Mouse (Mus musculus) MEL (cell line): ENCODE data around the gene Rdh8. TPM values are rescaled to one million over a fixed set of nuclear protein-coding genes. Genes with fewer than 3 reads are reported as not detected.
A peak's percentile ranks its signal among the peaks of the same experiment; 100 is the strongest.

Experiments
- DNase-seq: peaks from one replicate; pipeline ENCODE4 v3.0.0; 2011; ENCODE audit warnings: low read depth, low spot score
- H3K27ac ChIP-seq: 2 replicates; pipeline ENCODE4 v1.5.1; 2012; ENCODE audit warnings: low read depth, mild to moderate bottlenecking, control low read depth, low read length, moderate library complexity; ENCODE audit not compliant: control insufficient read depth
- H3K27me3 ChIP-seq, 2 experiments: fragments of 150-350 bp in 1 of 2; sonication (generic) in 1 of 2; 2 replicates each; pipeline ENCODE4 v1.6.1; 2012; ENCODE audit warnings: low read length in 2 of 2, mild to moderate bottlenecking in 2 of 2, improper control_type of control experiment in 1 of 2, moderate library complexity in 1 of 2; ENCODE audit not compliant: insufficient read depth in 2 of 2, control insufficient read depth in 1 of 2
- H3K36me3 ChIP-seq, 2 experiments: 2 replicates each; pipeline ENCODE4 v1.6.1; 2012 to 2014; ENCODE audit warnings: low read length in 2 of 2, improper control_type of control experiment in 1 of 2, inconsistent platforms in 1 of 2, mild to moderate bottlenecking in 1 of 2; ENCODE audit not compliant: insufficient read depth in 2 of 2, control insufficient read depth in 1 of 2
- H3K4me1 ChIP-seq, 2 experiments: fragments of 150-350 bp in 1 of 2; sonication (generic) in 1 of 2; 2 replicates each; pipeline ENCODE4 v1.6.1; 2012; ENCODE audit warnings: low read length in 2 of 2, improper control_type of control experiment in 1 of 2, mild to moderate bottlenecking in 1 of 2; ENCODE audit not compliant: insufficient read depth in 2 of 2, control insufficient read depth in 1 of 2
- H3K4me3 ChIP-seq, 2 experiments: fragments of 150-350 bp in 1 of 2; sonication (generic) in 1 of 2; 2 replicates each; pipeline ENCODE4 v1.5.1; 2012; ENCODE audit warnings: low read depth in 2 of 2, low read length in 2 of 2, mild to moderate bottlenecking in 2 of 2, moderate library complexity in 2 of 2, control low read depth in 1 of 2, improper control_type of control experiment in 1 of 2; ENCODE audit not compliant: control insufficient read depth in 1 of 2, insufficient read depth in 1 of 2
- H3K79me2 ChIP-seq: 2 replicates; pipeline ENCODE4 v1.6.1; 2012; ENCODE audit warnings: mild to moderate bottlenecking, low read length, moderate library complexity; ENCODE audit not compliant: control insufficient read depth, poor library complexity, insufficient read depth
- H3K9ac ChIP-seq: 2 replicates; pipeline ENCODE4 v1.6.1; 2012; ENCODE audit warnings: low read depth, mild to moderate bottlenecking, control low read depth, low read length, moderate library complexity; ENCODE audit not compliant: control insufficient read depth, poor library complexity, severe bottlenecking
- H3K9me3 ChIP-seq: fragments of 150-350 bp; sonication (generic); replicated peaks from 2 replicates; pipeline ENCODE4 v1.6.1; 2012; ENCODE audit warnings: mild to moderate bottlenecking, low read length, improper control_type of control experiment, moderate library complexity; ENCODE audit not compliant: insufficient read depth
- BHLHE40 ChIP-seq: IDR thresholded peaks from 2 replicates; pipeline ENCODE4 v1.6.1; 2012; ENCODE audit warnings: low read depth, mild to moderate bottlenecking, inconsistent platforms, low read length, improper control_type of control experiment, borderline replicate concordance
- CHD1 ChIP-seq: IDR thresholded peaks from 2 replicates; pipeline ENCODE4 v1.6.1; 2012; ENCODE audit warnings: low read depth, mild to moderate bottlenecking, inconsistent platforms, low read length, improper control_type of control experiment
- CTCF ChIP-seq, 3 experiments: IDR thresholded peaks in 2 of 3; conservative IDR thresholded peaks in 1 of 3; 2 replicates each; pipeline ENCODE4 v1.5.1; 2011 to 2012; ENCODE audit warnings: low read length in 3 of 3, low read depth in 2 of 3, mild to moderate bottlenecking in 2 of 3, improper control_type of control experiment in 1 of 3, inconsistent platforms in 1 of 3, mixed read lengths in 1 of 3, moderate library complexity in 1 of 3; ENCODE audit not compliant: control insufficient read depth in 1 of 3, insufficient read depth in 1 of 3, poor library complexity in 1 of 3, severe bottlenecking in 1 of 3
- ELF1 ChIP-seq: IDR thresholded peaks from 2 replicates; pipeline ENCODE4 v1.6.1; 2014; ENCODE audit warnings: low read depth, mild to moderate bottlenecking, inconsistent platforms, low read length, improper control_type of control experiment, moderate library complexity
- EP300 ChIP-seq, 2 experiments: IDR thresholded peaks; 2 replicates each; pipeline ENCODE4 v1.6.1; 2011; ENCODE audit warnings: improper control_type of control experiment in 2 of 2, low read length in 2 of 2, low read depth in 1 of 2, mild to moderate bottlenecking in 1 of 2
- GABPA ChIP-seq: IDR thresholded peaks from 2 replicates; pipeline ENCODE4 v1.6.1; 2012; ENCODE audit warnings: low read depth, mild to moderate bottlenecking, inconsistent platforms, low read length, improper control_type of control experiment, moderate library complexity
- GATA1 ChIP-seq: IDR thresholded peaks from 2 replicates; pipeline ENCODE4 v1.6.1; 2011; ENCODE audit warnings: low read depth, low read length, improper control_type of control experiment
- MAFK ChIP-seq: IDR thresholded peaks from 2 replicates; pipeline ENCODE4 v1.6.1; 2011; ENCODE audit warnings: low read depth, mild to moderate bottlenecking, low read length, improper control_type of control experiment, borderline replicate concordance
- MAX ChIP-seq: IDR thresholded peaks from 2 replicates; pipeline ENCODE4 v1.6.1; 2011; ENCODE audit warnings: low read length, improper control_type of control experiment
- MXI1 ChIP-seq: IDR thresholded peaks from 2 replicates; pipeline ENCODE4 v1.6.1; 2011; ENCODE audit warnings: mild to moderate bottlenecking, low read depth, low read length, improper control_type of control experiment
- NELFE ChIP-seq: IDR thresholded peaks from 2 replicates; pipeline ENCODE4 v1.6.1; 2011; ENCODE audit warnings: low read depth, low read length, improper control_type of control experiment
- NRF1 ChIP-seq: IDR thresholded peaks from 2 replicates; pipeline ENCODE4 v1.6.1; 2014; ENCODE audit warnings: low read depth, mild to moderate bottlenecking, inconsistent platforms, low read length, improper control_type of control experiment, moderate library complexity; ENCODE audit not compliant: poor library complexity, insufficient read depth, severe bottlenecking
- POLR2AphosphoS5 ChIP-seq: IDR thresholded peaks from 2 replicates; pipeline ENCODE4 v1.6.1; 2012; ENCODE audit warnings: low read depth, borderline replicate concordance, mild to moderate bottlenecking, inconsistent platforms, low read length, moderate library complexity, mixed read lengths
- RAD21 ChIP-seq: IDR thresholded peaks from 2 replicates; pipeline ENCODE4 v1.6.1; 2011; ENCODE audit warnings: mild to moderate bottlenecking, low read depth, low read length, improper control_type of control experiment
- SMC3 ChIP-seq: IDR thresholded peaks from 2 replicates; pipeline ENCODE4 v1.6.1; 2011; ENCODE audit warnings: low read depth, low read length, improper control_type of control experiment
- TAL1 ChIP-seq: IDR thresholded peaks from 2 replicates; pipeline ENCODE4 v1.6.1; 2012; ENCODE audit warnings: mild to moderate bottlenecking, inconsistent platforms, low read length, moderate library complexity, mixed read lengths
- UBTF ChIP-seq: IDR thresholded peaks from 2 replicates; pipeline ENCODE4 v1.6.1; 2012; ENCODE audit warnings: low read depth, mild to moderate bottlenecking, inconsistent platforms, low read length, improper control_type of control experiment, moderate library complexity, borderline replicate concordance; ENCODE audit not compliant: insufficient read depth
- USF1 ChIP-seq: IDR thresholded peaks from 2 replicates; pipeline ENCODE4 v1.6.1; 2014; ENCODE audit warnings: low read depth, mild to moderate bottlenecking, inconsistent platforms, low read length, improper control_type of control experiment, moderate library complexity
- ZC3H11A ChIP-seq: IDR thresholded peaks from 2 replicates; pipeline ENCODE4 v1.6.1; 2012; ENCODE audit warnings: low read depth, mild to moderate bottlenecking, inconsistent platforms, low read length, improper control_type of control experiment
- ZKSCAN1 ChIP-seq: IDR thresholded peaks from 2 replicates; pipeline ENCODE4 v1.6.1; 2012; ENCODE audit warnings: low read depth, mild to moderate bottlenecking, inconsistent platforms, low read length, improper control_type of control experiment, moderate library complexity
- ZNF384 ChIP-seq: IDR thresholded peaks from 2 replicates; pipeline ENCODE4 v1.6.1; 2012; ENCODE audit warnings: low read depth, mild to moderate bottlenecking, inconsistent platforms, low read length, improper control_type of control experiment
- polyA plus RNA-seq, 2 experiments: library from polyadenylated mRNA; stranded (reverse) in 1 of 2; unstranded in 1 of 2; fragments of >175 nt in 1 of 2; fragments of >200 nt in 1 of 2; gene quantifications; 2 replicates each; pipeline versions ENCODE4 v1.2.1 to v1.2.4; 2012; ENCODE audit warnings: low replicate concordance in 2 of 2, low read depth in 1 of 2; ENCODE audit not compliant: insufficient read length in 2 of 2, insufficient read depth in 1 of 2, missing spikeins in 1 of 2
- total RNA-seq: library from RNA; depleted of rRNA; stranded (reverse); fragments of 300-350 nt; gene quantifications from 2 replicates; pipeline ENCODE4 v1.2.3, GENCODE M21; 2012

Gene Rdh8
- total and polyA plus RNA-seq, 3 experiments, result not detected

- TF ChIP-seq CHD1, result no peak
- peak; percentile 82 for TF ChIP-seq MXI1
- no peak for TF ChIP-seq GABPA
- TF ChIP-seq BHLHE40, result peak; percentile 66
These were observed 24.0 kb upstream of the Rdh8 start (continued) for GRCm38 (mm10) chr9:20794108-20794806.

GRCm38 (mm10) chr9:20804266-20805158 is 13.8 kb upstream of the Rdh8 start:
- Histone ChIP-seq H3K9me3 (no peaks in the 10 kb centered on the region), H3K4me1 (no peaks in the 10 kb centered on the region), H3K79me2 (no peaks in the 10 kb centered on the region), H3K9ac (no peak overlapping the region), H3K27ac (no peak overlapping the region), H3K36me3 (no peaks in the 10 kb centered on the region), H3K4me3 (no peak overlapping the region), H3K27me3 (peaks cover 11 to 12% of the 10 kb centered on the region in 2 experiments)
- peak; percentile 94 for DNase-seq
- TF ChIP-seq POLR2AphosphoS5, result no peak
- TF ChIP-seq EP300 (IDR thresholded peaks at IDR 0.05; ENCODE audit: low read depth in 1 of 2, low read length in 2 of 2), result no peak
- no peak for TF ChIP-seq USF1
- no peak for TF ChIP-seq NELFE
- peak; percentile 89 for TF ChIP-seq ZC3H11A
- TF ChIP-seq MAFK, result no peak
- peak; percentile 94 for TF ChIP-seq RAD21
- no peak for TF ChIP-seq BHLHE40
- TF ChIP-seq NRF1, result no peak
- TF ChIP-seq CHD1, result no peak
- TF ChIP-seq CTCF (IDR thresholded peaks at IDR 0.05 in 2 of 3, conservative IDR thresholded peaks at IDR 0.05 in 1 of 3; ENCODE audit: control insufficient read depth in 1 of 3, insufficient read depth in 1 of 3, low read depth in 2 of 3, low read length in 3 of 3, poor library complexity in 1 of 3, severe bottlenecking in 1 of 3), result peak; percentile 100
- no peak for TF ChIP-seq GATA1
- no peak for TF ChIP-seq ELF1
- peak; percentile 98 for TF ChIP-seq SMC3
- no peak for TF ChIP-seq MAX
- TF ChIP-seq ZNF384, result no peak
- no peak for TF ChIP-seq TAL1
- no peak for TF ChIP-seq ZKSCAN1
- no peak for TF ChIP-seq UBTF
